Mouse (Mus musculus): ENCODE results near the gene Col28a1. TPM values are rescaled to one million over a fixed set of nuclear protein-coding genes. Genes with fewer than 3 reads are reported as not detected.

The Col28a1 gene
- polyA plus RNA-seq, 1 experiment from 2014 or later, result 0.98 TPM

Other genes with a start within 250 kb of the Col28a1 start
- gene Mios, start 16.6 kb upstream of the Col28a1 start, polyA plus RNA-seq (2015; fragmentation: Nextera tagmentation; extraction: Ambion mirVana), result 23.7 and 23.8 TPM in 2 replicates
- gene Rpa3, start 66.6 kb upstream of the Col28a1 start, polyA plus RNA-seq (2015; fragmentation: Nextera tagmentation; extraction: Ambion mirVana), result 40.0 and 48.6 TPM in 2 replicates
- gene Umad1, start 66.7 kb upstream of the Col28a1 start, polyA plus RNA-seq (2015; fragmentation: Nextera tagmentation; extraction: Ambion mirVana), result 68.1 and 72.7 TPM in 2 replicates
- gene Gm45062, start 66.8 kb upstream of the Col28a1 start, polyA plus RNA-seq (2015; fragmentation: Nextera tagmentation; extraction: Ambion mirVana), result 9.6 and 12.3 TPM in 2 replicates

Measured in midbrain, embryonic 16.5 days (tissue).